Mouse (Mus musculus) C2C12 (cell line): ENCODE measurements around the gene Tnfrsf22. TPM values are rescaled to one million over a fixed set of nuclear protein-coding genes. Genes with fewer than 3 reads are reported as not detected.
"Not testable (repeated sequence)": the region's sequence is repeated elsewhere in the genome, so short reads cannot be mapped to it uniquely, and the experiment has no call there.

Experiments
- H3K27me3 ChIP-seq: one replicate; pipeline ENCODE4 v1.6.1; 2011; ENCODE audit not compliant: control insufficient read depth, insufficient read depth, insufficient read length
- H3K36me3 ChIP-seq: one replicate; pipeline ENCODE4 v1.6.1; 2011; ENCODE audit not compliant: control insufficient read depth, insufficient read depth
- H3K4me3 ChIP-seq: one replicate; pipeline ENCODE4 v1.5.1; 2011; ENCODE audit warnings: mild to moderate bottlenecking, control low read depth; ENCODE audit not compliant: poor library complexity, insufficient read depth, severe bottlenecking
- H3K79me2 ChIP-seq: one replicate; pipeline ENCODE4 v1.6.1; 2011; ENCODE audit not compliant: control insufficient read depth, insufficient read depth
- H3K79me3 ChIP-seq: one replicate; pipeline ENCODE4 v1.6.1; 2011; ENCODE audit warnings: low read depth, control low read depth
- H3ac ChIP-seq: one replicate; pipeline ENCODE3; 2011; ENCODE audit warnings: low read depth; ENCODE audit not compliant: control insufficient read depth, insufficient read length
- CEBPB ChIP-seq: IDR thresholded peaks from one replicate; pipeline ENCODE4 v1.6.1; 2011; ENCODE audit warnings: low read depth, mild to moderate bottlenecking, control low read depth, moderate library complexity
- CTCF ChIP-seq: IDR thresholded peaks from one replicate; pipeline ENCODE4 v1.5.1; 2011; ENCODE audit not compliant: control insufficient read depth, insufficient read depth, insufficient read length
- FOSL1 ChIP-seq: IDR thresholded peaks from one replicate; pipeline ENCODE4 v1.8.0; 2011; ENCODE audit warnings: mild to moderate bottlenecking, low read length; ENCODE audit not compliant: poor library complexity, insufficient read depth, severe bottlenecking
- MAX ChIP-seq: IDR thresholded peaks from one replicate; pipeline ENCODE4 v1.6.1; 2011; ENCODE audit warnings: mild to moderate bottlenecking, control low read depth
- MYOD1 ChIP-seq: IDR thresholded peaks from one replicate; pipeline ENCODE4 v1.6.1; 2011; ENCODE audit warnings: low read depth; ENCODE audit not compliant: control insufficient read depth, insufficient read length
- MYOG ChIP-seq: IDR thresholded peaks from one replicate; pipeline ENCODE4 v1.6.1; 2011; ENCODE audit not compliant: control insufficient read depth, insufficient read length; ENCODE audit errors: extremely low read depth
- USF1 ChIP-seq: IDR thresholded peaks from one replicate; pipeline ENCODE4 v1.6.1; 2011; ENCODE audit warnings: low read depth, mild to moderate bottlenecking, control low read depth, moderate library complexity
- polyA plus RNA-seq: library from polyadenylated mRNA; unstranded; fragments of >200 nt; fragmentation: generic; extraction: Trizol; gene quantifications from one replicate; pipeline ENCODE4 v1.2.1, GENCODE M21; 2012; ENCODE audit warnings: missing spikeins

The Tnfrsf22 gene
- polyA plus RNA-seq, 1 experiment, result 12.2 TPM

DNA sequence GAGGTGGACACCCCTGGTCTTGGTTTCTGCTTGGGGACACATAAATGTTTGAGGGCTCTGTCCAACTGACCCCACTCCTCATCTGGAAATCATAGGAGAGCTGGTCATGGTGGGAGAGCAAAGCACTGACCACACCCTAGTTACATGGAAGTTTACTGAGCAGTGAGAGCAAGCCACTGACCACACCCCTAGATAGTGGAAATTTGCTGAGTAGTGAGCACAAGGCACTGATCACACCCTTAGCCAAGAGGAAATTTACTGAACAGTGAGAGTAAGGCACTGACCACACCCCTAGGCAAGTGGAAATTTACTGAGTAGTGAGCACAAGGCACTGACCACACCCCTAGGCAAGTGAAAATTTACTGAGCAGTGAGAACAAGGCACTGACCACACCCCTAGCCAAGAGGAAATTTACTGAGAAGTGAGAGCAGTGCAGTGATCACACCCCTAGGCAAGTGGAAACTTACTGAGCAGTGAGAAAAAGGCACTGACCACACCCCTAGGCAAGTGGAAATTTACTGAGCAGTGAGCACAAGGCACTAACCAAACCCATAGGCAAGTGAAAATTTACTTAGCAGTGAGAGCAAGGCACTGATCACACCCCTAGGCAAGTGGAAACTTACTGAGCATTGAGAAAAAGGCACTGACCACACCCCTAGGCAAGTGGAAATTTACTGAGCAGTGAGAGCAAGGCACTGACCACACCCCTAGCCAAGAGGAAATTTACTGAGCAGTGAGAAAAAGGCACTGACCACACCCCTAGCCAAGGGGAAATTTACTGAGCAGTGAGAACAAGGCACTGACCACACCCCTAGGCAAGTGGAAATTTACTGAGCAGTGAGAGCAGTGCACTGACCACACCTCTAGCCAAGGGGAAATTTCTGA is 17.2 kb upstream of the Tnfrsf22 start:
- no peak overlapping the region for H3K4me3 ChIP-seq
- no peaks in the 10 kb centered on the region for H3K79me2 ChIP-seq
- H3K36me3 ChIP-seq, result no peaks in the 10 kb centered on the region
- no peaks in the 10 kb centered on the region for H3K79me3 ChIP-seq
- no peak overlapping the region for H3ac ChIP-seq
- no peaks in the 10 kb centered on the region for H3K27me3 ChIP-seq
- TF ChIP-seq MYOD1 (no peak), FOSL1 (no peak), CEBPB (no peak), MAX (no peak), MYOG (no peak), USF1 (no peak), CTCF (no peak)

GRCm38 (mm10) chr7:143663470-143663869 is 14.0 kb upstream of the Tnfrsf22 start:
- TF ChIP-seq FOSL1 (no peak), MYOD1 (no peak), CTCF (no peak), MYOG (no peak), CEBPB (no peak), MAX (no peak), USF1 (no peak)
- Histone ChIP-seq H3K79me3 (no peaks in the 10 kb centered on the region), H3K4me3 (no peak overlapping the region), H3K79me2 (no peaks in the 10 kb centered on the region), H3K27me3 (no peaks in the 10 kb centered on the region), H3K36me3 (no peaks in the 10 kb centered on the region), H3ac (no peak overlapping the region)

GRCm38 (mm10) chr7:143660797-143661196 is 11.3 kb upstream of the Tnfrsf22 start:
- Histone ChIP-seq H3K79me3 (no peaks in the 10 kb centered on the region), H3K27me3 (no peaks in the 10 kb centered on the region), H3K79me2 (no peaks in the 10 kb centered on the region), H3ac (no peak overlapping the region), H3K36me3 (no peaks in the 10 kb centered on the region), H3K4me3 (no peak overlapping the region)
- TF ChIP-seq MYOD1, result no peak
- peak; percentile 70 for TF ChIP-seq CEBPB
- no peak for TF ChIP-seq MYOG
- no peak for TF ChIP-seq USF1

GRCm38 (mm10) chr7:143649769-143650346 is 397 bp upstream of the Tnfrsf22 start:
- H3K27me3 ChIP-seq, H3K79me2 ChIP-seq, H3K79me3 ChIP-seq, H3ac ChIP-seq, H3K36me3 ChIP-seq: not testable (repeated sequence)
- H3K4me3 ChIP-seq, result peak overlapping the region; percentile 53

DNA sequence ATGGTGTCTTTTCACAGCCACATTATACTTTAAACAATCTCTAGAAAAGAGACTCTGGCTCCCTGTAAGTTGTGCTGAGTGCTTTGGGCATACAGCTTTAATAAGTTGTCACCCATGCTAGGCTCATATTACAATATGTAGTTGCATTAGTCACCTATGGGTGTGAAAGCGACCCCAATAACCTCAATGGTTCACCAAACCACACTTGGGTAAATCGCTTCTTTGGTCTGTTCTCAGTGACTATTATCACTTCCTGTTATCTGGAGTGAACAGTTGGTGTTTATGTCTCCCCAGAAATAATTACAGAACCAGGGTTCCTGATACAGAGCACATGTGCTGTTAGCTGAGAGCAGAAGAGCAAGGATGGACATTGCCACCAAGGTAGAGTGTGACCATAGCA is 5.5 kb downstream of the Tnfrsf22 start:
- not testable (repeated sequence) for H3ac ChIP-seq, H3K4me3 ChIP-seq, H3K27me3 ChIP-seq, H3K79me3 ChIP-seq, H3K79me2 ChIP-seq
- peaks cover 15% of the 10 kb centered on the region for H3K36me3 ChIP-seq

- Histone ChIP-seq H3K79me3 (no peaks in the 10 kb centered on the region), H3K36me3 (peaks cover 18% of the 10 kb centered on the region), H3K4me3 (no peak overlapping the region), H3K27me3 (no peaks in the 10 kb centered on the region), H3K79me2 (no peaks in the 10 kb centered on the region), H3ac (no peak overlapping the region)
- TF ChIP-seq USF1 (no peak), FOSL1 (no peak), MAX (no peak), CEBPB (no peak), MYOG (no peak), CTCF (no peak), MYOD1 (no peak)
Observed at GRCm38 (mm10) chr7:143636674-143637073, 12.8 kb downstream of the Tnfrsf22 start.
